Mouse (Mus musculus) hindbrain, embryonic 12.5 days (tissue): ENCODE measurements at regions not wholly inside any gene's neighbourhood (a gene's known extent, or its start where the extent isn't known, plus 50 kb on each side); places are given as distances from the start of the nearest gene placed in this dataset.

Experiments
- ATAC-seq: fragments of 200-750 bp; cut with Nextera tagmentation; 2 replicates; pipeline ENCODE4 v1.8.0; 2017; ENCODE audit warnings: moderate TSS enrichment; ENCODE audit not compliant: low FRiP score
- H3K27ac ChIP-seq: fragments of 300-500 bp; sonication (generic); 2 replicates; pipeline ENCODE4 v1.5.1; 2016; ENCODE audit warnings: mild to moderate bottlenecking
- H3K27me3 ChIP-seq: fragments of 300-500 bp; sonication (generic); 2 replicates; pipeline ENCODE4 v1.6.1; 2016; ENCODE audit warnings: mild to moderate bottlenecking
- H3K36me3 ChIP-seq: fragments of 300-500 bp; sonication (generic); 2 replicates; pipeline ENCODE4 v1.6.1; 2016; ENCODE audit warnings: mild to moderate bottlenecking
- H3K4me1 ChIP-seq: fragments of 300-500 bp; sonication (generic); 2 replicates; pipeline ENCODE4 v1.6.1; 2016
- H3K4me2 ChIP-seq: fragments of 300-500 bp; sonication (generic); replicated peaks from 2 replicates; pipeline ENCODE4 v1.6.1; 2016; ENCODE audit warnings: mild to moderate bottlenecking
- H3K4me3 ChIP-seq: fragments of 300-500 bp; sonication (generic); 2 replicates; pipeline ENCODE4 v1.5.1; 2016; ENCODE audit warnings: mild to moderate bottlenecking
- H3K9ac ChIP-seq: fragments of 300-500 bp; sonication (generic); 2 replicates; pipeline ENCODE4 v1.6.1; 2016; ENCODE audit warnings: mild to moderate bottlenecking, moderate library complexity
- H3K9me3 ChIP-seq: fragments of 300-500 bp; sonication (generic); replicated peaks from 2 replicates; pipeline ENCODE4 v1.6.1; 2016; ENCODE audit warnings: mild to moderate bottlenecking
- WGBS: fragments of 180-500 bp; shearing (Covaris S2); methylation state at CpG from one replicate; pipeline ENCODE4 v1.1.7; 2016; 5-methylcytosine and 5-hydroxymethylcytosine counted together

DNA sequence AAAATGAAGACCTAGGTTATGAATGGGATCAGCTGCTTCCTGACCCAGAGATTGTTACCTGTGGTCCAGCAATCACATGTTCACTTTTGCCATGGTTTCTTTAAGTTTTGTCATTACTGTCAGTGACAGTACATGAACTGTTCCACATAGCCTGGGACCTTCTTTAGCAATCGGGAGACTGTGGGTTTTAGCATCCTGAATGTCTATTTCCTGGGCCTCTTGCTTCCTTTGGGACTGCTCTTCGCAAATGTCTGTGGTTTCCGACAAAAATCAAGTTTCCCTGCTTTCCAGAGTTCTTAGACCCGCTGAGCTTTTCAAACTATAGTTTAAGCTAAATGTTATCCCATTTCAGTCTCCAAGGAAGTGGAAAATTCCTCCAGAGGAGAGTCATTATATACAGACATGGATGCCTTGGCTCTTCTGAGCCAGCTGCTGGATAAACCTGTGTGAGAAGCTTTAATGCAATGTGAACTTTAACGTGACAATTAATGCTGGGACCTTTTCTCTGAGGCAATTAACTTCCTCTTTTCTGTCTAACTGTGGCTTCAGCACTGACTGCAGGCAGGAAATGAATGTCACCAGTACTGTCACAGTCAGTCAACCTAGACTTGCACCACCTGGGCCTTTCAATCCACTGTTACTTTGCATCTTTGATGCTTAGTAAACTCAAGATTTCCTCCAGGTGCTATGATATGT is 847.0 kb downstream of the Ets1 start:
- Histone ChIP-seq H3K9me3 (no peaks in the 10 kb centered on the region), H3K9ac (no peak overlapping the region), H3K4me3 (no peak overlapping the region), H3K27ac (no peak overlapping the region), H3K4me2 (no peak overlapping the region), H3K36me3 (no peaks in the 10 kb centered on the region), H3K27me3 (no peaks in the 10 kb centered on the region), H3K4me1 (no peaks in the 10 kb centered on the region)
- no peak for ATAC-seq
- 68% methylated on average over 5 of the region's 5 CpGs for WGBS

DNA sequence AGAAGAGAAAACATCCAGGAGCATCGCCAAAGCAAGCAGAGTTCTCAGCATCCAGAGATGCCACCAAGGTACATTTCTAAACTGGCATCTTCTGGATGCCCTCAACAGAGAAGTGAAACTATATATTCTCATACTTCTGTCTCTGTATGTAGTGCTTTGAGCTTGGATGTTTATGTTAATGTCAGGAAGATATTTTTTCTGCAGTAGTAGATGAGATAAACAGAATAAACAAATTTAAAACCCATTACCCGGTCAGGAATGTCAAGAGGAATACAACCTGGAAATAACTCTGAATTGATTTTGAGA is 847.5 kb downstream of the Ets1 start:
- no peak overlapping the region for H3K4me2 ChIP-seq
- H3K36me3 ChIP-seq = no peaks in the 10 kb centered on the region
- WGBS = 94% methylated on average over 2 of the region's 2 CpGs
- no peak overlapping the region for H3K9ac ChIP-seq
- H3K9me3 ChIP-seq = no peaks in the 10 kb centered on the region
- no peak for ATAC-seq
- H3K4me3 ChIP-seq = no peak overlapping the region
- H3K27me3 ChIP-seq = no peaks in the 10 kb centered on the region
- H3K4me1 ChIP-seq = no peaks in the 10 kb centered on the region
- no peak overlapping the region for H3K27ac ChIP-seq

DNA sequence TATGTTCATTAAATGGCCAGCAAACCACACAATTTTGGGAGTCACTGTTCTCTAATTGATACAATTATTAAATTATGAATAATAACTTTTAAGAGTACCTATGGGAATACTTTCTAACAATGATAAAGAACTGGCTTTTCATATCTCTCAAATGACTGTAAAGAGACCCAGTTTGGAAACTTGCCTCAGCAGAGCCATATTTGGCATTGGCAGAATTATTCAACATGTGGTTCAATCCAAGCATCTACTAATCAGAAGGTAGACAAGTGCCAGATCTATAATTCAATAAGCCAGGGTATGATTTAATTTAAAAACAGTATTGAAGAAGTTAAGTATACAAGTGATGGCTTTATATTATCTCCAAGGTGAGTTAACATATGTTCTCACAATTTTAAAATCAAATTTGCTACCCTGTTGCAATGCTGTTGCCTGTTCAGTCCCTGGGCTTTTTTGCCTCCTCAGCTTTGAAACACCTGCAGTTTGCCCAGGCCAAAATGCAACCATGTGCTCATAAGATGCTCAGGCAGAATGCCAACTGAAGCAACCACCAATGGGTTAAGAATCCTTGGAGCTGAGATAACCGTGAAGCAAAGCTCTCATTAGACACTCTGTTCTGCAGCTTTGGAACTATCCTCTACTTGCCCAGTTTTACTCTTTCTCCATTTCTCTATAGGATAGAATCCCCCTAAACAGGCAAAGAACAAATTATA is 897.2 kb downstream of the Ets1 start:
- Histone ChIP-seq H3K9ac (no peak overlapping the region), H3K4me2 (no peak overlapping the region), H3K4me3 (no peak overlapping the region), H3K27me3 (no peaks in the 10 kb centered on the region), H3K9me3 (no peaks in the 10 kb centered on the region), H3K36me3 (no peaks in the 10 kb centered on the region), H3K27ac (no peak overlapping the region), H3K4me1 (no peaks in the 10 kb centered on the region)
- ATAC-seq = no peak
- WGBS = 83% methylated on average over 1 of the region's 1 CpGs

GRCm38 (mm10) chr9:33543301-33543700 is 907.3 kb downstream of the Ets1 start:
- H3K27me3 ChIP-seq = no peaks in the 10 kb centered on the region
- H3K4me2 ChIP-seq = no peak overlapping the region
- 64% methylated on average over 5 of the region's 5 CpGs for WGBS
- H3K9ac ChIP-seq = no peak overlapping the region
- ATAC-seq = no peak
- H3K4me3 ChIP-seq = no peak overlapping the region
- no peaks in the 10 kb centered on the region for H3K9me3 ChIP-seq
- no peak overlapping the region for H3K27ac ChIP-seq
- no peaks in the 10 kb centered on the region for H3K4me1 ChIP-seq
- no peaks in the 10 kb centered on the region for H3K36me3 ChIP-seq

DNA sequence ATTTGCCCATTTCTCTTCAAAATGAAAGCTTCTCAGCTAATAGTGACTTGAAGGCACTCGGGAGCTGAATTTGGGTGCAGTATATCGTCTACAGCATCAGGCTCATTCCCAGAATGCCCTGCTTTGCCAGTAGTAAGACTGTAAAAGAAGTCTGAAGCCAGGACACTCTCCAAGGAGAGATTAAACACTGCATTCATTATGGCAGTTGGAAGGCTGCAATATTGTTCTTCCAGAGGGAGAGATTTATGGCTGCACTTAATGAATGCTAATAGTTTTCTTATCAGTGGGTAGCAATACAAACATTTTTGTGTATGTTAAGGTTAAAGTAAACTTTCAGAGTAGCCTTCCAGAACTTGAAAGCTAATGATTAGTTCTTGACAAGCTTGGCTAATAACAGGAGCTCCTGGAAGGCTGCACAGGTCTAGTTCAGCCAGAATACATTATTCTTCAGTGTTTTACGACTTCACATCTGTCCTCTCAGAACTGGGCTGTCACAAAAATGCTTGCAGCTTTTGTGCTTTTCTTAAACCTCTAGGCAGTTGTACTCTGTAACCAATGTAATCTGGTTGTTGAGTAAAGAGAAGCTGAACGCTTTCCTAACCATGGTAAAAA is 910.2 kb downstream of the Ets1 start:
- Histone ChIP-seq H3K4me2 (no peak overlapping the region), H3K4me3 (no peak overlapping the region), H3K27me3 (no peaks in the 10 kb centered on the region), H3K4me1 (no peaks in the 10 kb centered on the region), H3K27ac (no peak overlapping the region), H3K36me3 (no peaks in the 10 kb centered on the region), H3K9ac (no peak overlapping the region), H3K9me3 (no peaks in the 10 kb centered on the region)
- no peak for ATAC-seq
- WGBS = 79% methylated on average over 4 of the region's 4 CpGs

- Histone ChIP-seq H3K9me3 (no peaks in the 10 kb centered on the region), H3K27me3 (no peaks in the 10 kb centered on the region), H3K36me3 (no peaks in the 10 kb centered on the region), H3K4me3 (no peak overlapping the region), H3K9ac (no peak overlapping the region), H3K4me2 (no peak overlapping the region), H3K27ac (no peak overlapping the region), H3K4me1 (no peaks in the 10 kb centered on the region)
- no peak for ATAC-seq
- WGBS = 92% methylated on average over 5 of the region's 5 CpGs
These were observed 913.4 kb downstream of the Ets1 start for GRCm38 (mm10) chr9:33549395-33549794.

- no peak for ATAC-seq
- H3K27me3 ChIP-seq = no peaks in the 10 kb centered on the region
- H3K36me3 ChIP-seq = no peaks in the 10 kb centered on the region
- no peak overlapping the region for H3K27ac ChIP-seq
- WGBS = 91% methylated on average over 2 of the region's 2 CpGs
- H3K4me3 ChIP-seq = no peak overlapping the region
- no peaks in the 10 kb centered on the region for H3K9me3 ChIP-seq
- no peaks in the 10 kb centered on the region for H3K4me1 ChIP-seq
- no peak overlapping the region for H3K4me2 ChIP-seq
- no peak overlapping the region for H3K9ac ChIP-seq
These were observed 913.7 kb upstream of the Kirrel3 start for GRCm38 (mm10) chr9:33571990-33572389.

DNA sequence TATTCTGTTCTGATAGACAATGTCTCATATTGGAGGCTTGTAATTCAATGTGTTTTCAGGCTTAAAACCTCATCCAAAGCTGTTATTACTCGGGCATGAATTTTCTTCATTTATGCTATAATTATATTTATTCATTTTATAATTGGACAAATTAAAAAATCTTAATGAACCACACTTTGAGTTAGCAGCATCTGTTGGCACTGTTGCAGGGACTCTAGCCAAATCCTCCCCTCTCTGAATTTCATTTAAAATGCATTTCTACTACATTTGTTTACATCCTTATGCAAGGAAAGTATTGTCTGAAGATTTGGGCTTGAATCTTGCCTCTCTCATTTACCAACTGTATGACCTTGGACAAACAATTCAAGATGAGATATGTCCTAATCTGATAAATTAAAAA is 874.2 kb upstream of the Kirrel3 start:
- H3K9ac ChIP-seq = no peak overlapping the region
- H3K36me3 ChIP-seq = no peaks in the 10 kb centered on the region
- 82% methylated on average over 1 of the region's 1 CpGs for WGBS
- H3K4me3 ChIP-seq = no peak overlapping the region
- ATAC-seq = no peak
- no peaks in the 10 kb centered on the region for H3K9me3 ChIP-seq
- no peak overlapping the region for H3K4me2 ChIP-seq
- no peaks in the 10 kb centered on the region for H3K4me1 ChIP-seq
- no peak overlapping the region for H3K27ac ChIP-seq
- H3K27me3 ChIP-seq = no peaks in the 10 kb centered on the region

DNA sequence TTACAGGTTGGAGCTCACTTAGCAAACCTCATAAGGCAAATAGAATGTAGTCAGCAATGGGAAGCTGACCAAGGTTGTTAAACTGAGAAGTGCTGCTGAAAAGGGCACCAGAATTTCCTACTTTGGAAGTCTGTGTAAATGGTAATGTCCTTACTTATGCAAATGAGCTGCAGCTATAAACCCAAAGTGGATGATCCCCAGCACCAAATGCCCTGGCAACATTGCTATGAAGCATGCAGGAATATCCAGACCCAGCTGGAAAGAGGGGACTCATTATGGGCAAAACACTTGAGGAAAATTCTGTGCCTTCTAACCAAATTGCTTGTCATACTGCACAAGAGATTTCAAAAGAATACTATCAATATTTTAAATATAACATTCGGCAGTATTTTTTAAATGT is 861.3 kb upstream of the Kirrel3 start:
- no peak overlapping the region for H3K9ac ChIP-seq
- H3K27me3 ChIP-seq = no peaks in the 10 kb centered on the region
- ATAC-seq = no peak
- H3K4me2 ChIP-seq = no peak overlapping the region
- WGBS = 93% methylated on average over 1 of the region's 1 CpGs
- no peaks in the 10 kb centered on the region for H3K9me3 ChIP-seq
- H3K4me3 ChIP-seq = no peak overlapping the region
- H3K4me1 ChIP-seq = no peaks in the 10 kb centered on the region
- H3K36me3 ChIP-seq = no peaks in the 10 kb centered on the region
- H3K27ac ChIP-seq = no peak overlapping the region

DNA sequence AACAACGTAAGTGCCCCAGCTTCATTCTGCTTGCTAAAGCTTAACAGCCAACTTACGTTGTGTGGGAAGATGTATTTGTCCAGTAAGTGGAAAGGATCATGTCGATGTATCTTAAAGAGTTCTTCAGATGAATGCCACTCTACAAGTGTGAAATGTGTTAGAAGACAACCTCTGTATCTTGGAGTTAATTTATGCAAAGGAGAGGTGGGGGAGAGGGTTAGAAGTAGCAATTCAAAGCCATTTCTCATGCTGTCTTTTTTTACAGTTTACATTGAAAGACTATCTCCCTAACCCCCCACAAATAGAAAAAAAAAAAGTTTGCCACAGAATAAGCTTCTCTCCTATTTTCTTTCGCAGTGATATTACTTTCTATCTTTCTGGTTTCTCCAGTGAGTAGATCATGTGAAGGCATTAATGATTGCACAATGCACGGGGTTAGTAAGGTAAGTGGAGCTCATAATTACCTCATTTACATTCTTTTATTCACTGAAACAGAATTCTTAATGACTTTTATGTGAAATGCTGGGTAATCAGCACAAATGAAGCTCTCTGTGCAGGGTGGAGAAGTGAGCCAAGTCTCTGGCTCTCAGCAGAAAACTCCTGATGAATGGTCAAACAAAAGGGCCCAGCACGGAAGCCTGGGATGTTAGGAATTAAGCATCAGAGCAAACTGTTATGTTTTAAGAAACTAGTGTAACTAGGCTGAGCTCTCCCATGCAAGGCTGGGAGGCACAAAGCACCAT is 855.8 kb upstream of the Kirrel3 start:
- H3K4me2 ChIP-seq = no peak overlapping the region
- no peak for ATAC-seq
- no peaks in the 10 kb centered on the region for H3K36me3 ChIP-seq
- H3K27ac ChIP-seq = no peak overlapping the region
- H3K27me3 ChIP-seq = no peaks in the 10 kb centered on the region
- H3K4me3 ChIP-seq = no peak overlapping the region
- no peaks in the 10 kb centered on the region for H3K9me3 ChIP-seq
- 62% methylated on average over 6 of the region's 6 CpGs for WGBS
- H3K4me1 ChIP-seq = no peaks in the 10 kb centered on the region
- H3K9ac ChIP-seq = no peak overlapping the region

GRCm38 (mm10) chr9:33662978-33663377 is 822.7 kb upstream of the Kirrel3 start:
- Histone ChIP-seq H3K9me3 (no peaks in the 10 kb centered on the region), H3K4me1 (no peaks in the 10 kb centered on the region), H3K36me3 (no peaks in the 10 kb centered on the region), H3K9ac (no peak overlapping the region), H3K27me3 (no peaks in the 10 kb centered on the region), H3K27ac (no peak overlapping the region), H3K4me3 (no peak overlapping the region), H3K4me2 (no peak overlapping the region)
- no peak for ATAC-seq
- whole genome bisulfite sequencing = 92% methylated on average over 5 of the region's 5 CpGs

GRCm38 (mm10) chr9:33681129-33681528 is 804.6 kb upstream of the Kirrel3 start:
- Histone ChIP-seq H3K9ac (no peak overlapping the region), H3K4me2 (no peak overlapping the region), H3K9me3 (no peaks in the 10 kb centered on the region), H3K4me3 (no peak overlapping the region), H3K27ac (no peak overlapping the region), H3K27me3 (no peaks in the 10 kb centered on the region), H3K4me1 (no peaks in the 10 kb centered on the region), H3K36me3 (no peaks in the 10 kb centered on the region)
- WGBS = 70% methylated on average over 1 of the region's 1 CpGs
- ATAC-seq = no peak
